Mouse (Mus musculus) ES-E14 (cell line): Measurements from ENCODE around the gene Dync1li2. TPM values are rescaled to one million over a fixed set of nuclear protein-coding genes. Genes with fewer than 3 reads are reported as not detected.
A peak's percentile ranks its signal among the peaks of the same experiment; 100 is the strongest.

Experiments used
- DNase-seq: peaks from one replicate; pipeline ENCODE4 v3.0.0-alpha.2; 2013; ENCODE audit warnings: low read depth, low spot score
- H3K27ac ChIP-seq: 2 replicates; pipeline ENCODE4 v1.5.1; 2012; ENCODE audit warnings: low read depth, mild to moderate bottlenecking, low read length, moderate library complexity, mixed read lengths; ENCODE audit not compliant: poor library complexity, insufficient read depth, severe bottlenecking
- H3K36me3 ChIP-seq: 2 replicates; pipeline ENCODE4 v1.6.1; 2012; ENCODE audit warnings: mild to moderate bottlenecking, low read length, moderate library complexity, mixed read lengths; ENCODE audit not compliant: control insufficient read depth, poor library complexity, insufficient read depth, severe bottlenecking
- H3K4me1 ChIP-seq, 2 experiments: fragments of 150-350 bp in 1 of 2; sonication (generic) in 1 of 2; 2 replicates each; pipeline ENCODE4 v1.6.1; 2012; ENCODE audit warnings: low read length in 2 of 2, mild to moderate bottlenecking in 1 of 2, mixed read lengths in 1 of 2; ENCODE audit not compliant: control insufficient read depth in 2 of 2, insufficient read depth in 2 of 2, poor library complexity in 1 of 2
- H3K4me3 ChIP-seq, 2 experiments: fragments of 150-350 bp in 1 of 2; sonication (generic) in 1 of 2; 2 replicates each; pipeline ENCODE4 v1.5.1; 2012; ENCODE audit warnings: low read length in 2 of 2, low read depth in 1 of 2, mild to moderate bottlenecking in 1 of 2, mixed read lengths in 1 of 2; ENCODE audit not compliant: insufficient read depth in 1 of 2, poor library complexity in 1 of 2, severe bottlenecking in 1 of 2
- H3K9ac ChIP-seq: 2 replicates; pipeline ENCODE4 v1.6.1; 2012; ENCODE audit warnings: low read depth, mild to moderate bottlenecking, low read length, mixed read lengths; ENCODE audit not compliant: poor library complexity, insufficient read depth, severe bottlenecking
- H3K9me3 ChIP-seq: fragments of 150-350 bp; sonication (generic); 2 replicates; pipeline ENCODE4 v1.6.1; 2012; ENCODE audit warnings: low read depth, mild to moderate bottlenecking, low read length; ENCODE audit not compliant: control insufficient read depth, insufficient read depth
- CHD2 ChIP-seq: IDR thresholded peaks from 2 replicates; pipeline ENCODE4 v1.6.1; 2014; ENCODE audit warnings: mild to moderate bottlenecking, low read depth, low read length, inconsistent platforms
- HCFC1 ChIP-seq: IDR thresholded peaks from 2 replicates; pipeline ENCODE4 v1.6.1; 2012; ENCODE audit warnings: low read length, inconsistent platforms, borderline replicate concordance; ENCODE audit not compliant: insufficient read depth
- MAFK ChIP-seq: IDR thresholded peaks from 2 replicates; pipeline ENCODE4 v1.6.1; 2014; ENCODE audit warnings: mild to moderate bottlenecking, low read depth, low read length, inconsistent platforms; ENCODE audit not compliant: insufficient read depth
- ZC3H11A ChIP-seq: IDR thresholded peaks from 2 replicates; pipeline ENCODE4 v1.6.1; 2012; ENCODE audit warnings: low read depth, mild to moderate bottlenecking, inconsistent platforms, low read length, borderline replicate concordance
- ZNF384 ChIP-seq: IDR thresholded peaks from 2 replicates; pipeline ENCODE4 v1.6.1; 2012; ENCODE audit warnings: low read depth, low read length, inconsistent platforms
- in situ Hi-C, 2 experiments: fragments of 600-800 bp; cut with MboI; formaldehyde crosslinking; loops; one replicate each; pipeline ENCODE4 v1.15.1; 2025; ENCODE audit warnings: low sequenced_read_pairs in 2 of 2, inconsistent platforms in 1 of 2; ENCODE audit not compliant: unreplicated experiment in 2 of 2
- total RNA-seq: library from RNA; depleted of rRNA; stranded (reverse); fragments of 300-350 nt; gene quantifications from 2 replicates; pipeline ENCODE4 v1.2.3, GENCODE M21; 2012

Dync1li2 gene
- total RNA-seq, 1 experiment, result 28.9 TPM

- Histone ChIP-seq H3K9me3 (no peaks in the 10 kb centered on the region), H3K36me3 (peaks cover 2% of the 10 kb centered on the region; the same call in 1 of the 2 replicates), H3K4me1 (peaks cover 5 to 19% of the 10 kb centered on the region in 2 experiments), H3K27ac (no peak overlapping the region), H3K4me3 (peak overlapping the region; percentile 43 to 48; a peak in 2 of 4 replicates), H3K9ac (peak overlapping the region; percentile 44)
- TF ChIP-seq ZNF384, result no peak
- no peak for TF ChIP-seq ZC3H11A
- no peak for TF ChIP-seq CHD2
- no peak for TF ChIP-seq HCFC1
- TF ChIP-seq MAFK, result no peak
- DNase-seq, result no peak
- in situ Hi-C loops, result no loop called here
Observed at GRCm38 (mm10) chr8:104374269-104374668, 68.6 kb downstream of the Dync1li2 start.

GRCm38 (mm10) chr8:104373779-104374178 is 69.1 kb downstream of the Dync1li2 start:
- TF ChIP-seq MAFK (no peak), ZC3H11A (no peak), ZNF384 (no peak), CHD2 (no peak), HCFC1 (no peak)
- H3K9ac ChIP-seq, result peak overlapping the region; percentile 44
- peak; percentile 21 for DNase-seq
- peaks cover 2% of the 10 kb centered on the region; the same call in 1 of the 2 replicates for H3K36me3 ChIP-seq
- no peaks in the 10 kb centered on the region for H3K9me3 ChIP-seq
- H3K4me1 ChIP-seq, result peaks cover 5 to 19% of the 10 kb centered on the region in 2 experiments
- no peak overlapping the region for H3K27ac ChIP-seq
- in situ Hi-C loops, result no loop called here
- H3K4me3 ChIP-seq, result peak overlapping the region; percentile 43 to 48; a peak in 3 of 4 replicates

- Histone ChIP-seq H3K36me3 (peaks cover 2% of the 10 kb centered on the region; the same call in 1 of the 2 replicates), H3K4me3 (no peak overlapping the region), H3K4me1 (peaks cover 0 to 14% of the 10 kb centered on the region in 2 experiments; a peak in 2 of 4 replicates), H3K9ac (no peak overlapping the region), H3K9me3 (no peaks in the 10 kb centered on the region), H3K27ac (no peak overlapping the region)
- TF ChIP-seq ZNF384 (no peak), HCFC1 (no peak), MAFK (no peak), ZC3H11A (no peak), CHD2 (no peak)
- in situ Hi-C loops, result no loop called here
- DNase-seq, result no peak
Observed at GRCm38 (mm10) chr8:104371121-104371520, 71.7 kb downstream of the Dync1li2 start.

- in situ Hi-C loops, result no loop called here
- peaks cover 0 to 9% of the 10 kb centered on the region in 2 experiments; a peak in 1 of 4 replicates for H3K4me1 ChIP-seq
- no peak overlapping the region for H3K9ac ChIP-seq
- DNase-seq, result no peak
- peaks cover 2% of the 10 kb centered on the region; the same call in 1 of the 2 replicates for H3K36me3 ChIP-seq
- H3K4me3 ChIP-seq, result no peak overlapping the region
- no peaks in the 10 kb centered on the region for H3K9me3 ChIP-seq
- no peak overlapping the region for H3K27ac ChIP-seq
- TF ChIP-seq CHD2 (no peak), MAFK (no peak), ZC3H11A (no peak), ZNF384 (no peak), HCFC1 (no peak)
Observed at GRCm38 (mm10) chr8:104370071-104370470, 72.8 kb downstream of the Dync1li2 start.

- Histone ChIP-seq H3K4me1 (peaks cover 0 to 9% of the 10 kb centered on the region in 2 experiments; a peak in 1 of 4 replicates), H3K36me3 (peaks cover 2% of the 10 kb centered on the region; the same call in 1 of the 2 replicates), H3K9ac (no peak overlapping the region), H3K27ac (no peak overlapping the region), H3K4me3 (no peak overlapping the region), H3K9me3 (no peaks in the 10 kb centered on the region)
- DNase-seq, result no peak
- in situ Hi-C loops, result no loop called here
- TF ChIP-seq CHD2, result no peak
- no peak for TF ChIP-seq ZC3H11A
- TF ChIP-seq ZNF384, result no peak
- TF ChIP-seq HCFC1, result no peak
- TF ChIP-seq MAFK, result no peak
Observed at GRCm38 (mm10) chr8:104369591-104369990, 73.3 kb downstream of the Dync1li2 start.
